ENCODE assay signal across 9 mouse cellular contexts in the genomic region with DNA sequence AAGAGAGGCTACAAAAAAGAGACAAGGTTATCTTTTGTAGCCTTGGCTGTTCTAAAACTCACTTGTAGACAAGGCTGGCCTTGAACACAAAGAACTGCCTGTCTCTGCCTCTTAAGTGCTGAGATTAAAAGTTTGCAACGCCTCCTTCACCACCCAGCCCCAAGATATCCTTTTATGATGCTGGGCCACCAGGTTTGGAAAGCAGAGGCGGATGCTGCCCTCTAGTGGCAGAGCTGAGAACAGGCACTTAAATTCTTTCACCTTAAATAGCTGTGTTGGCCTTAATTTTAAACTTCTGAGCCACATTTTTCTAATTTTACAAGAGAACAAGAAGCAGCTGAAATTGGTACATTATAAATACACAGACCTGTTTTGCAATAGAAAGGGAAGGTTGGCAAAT.
DNase-seq lines count a peak whose midpoint lies in the region; ATAC-seq and TF ChIP-seq lines count a peak whose summit lies in the region.
"Had no signal": no experiment of that assay in that cellular context is flagged by ENCODE, and none has a peak within 500 bp of the region (broad histone marks: within the 10 kb centered on the region; RNA-seq: fewer than 3 reads in every experiment).

No protein-coding gene starts in this region.

- WGBS in intestine, postnatal 0 days, result 0% methylated on average over 2 of the region's 2 CpGs
- WGBS in intestine, embryonic 16.5 days, result 3% methylated on average over 2 of the region's 2 CpGs
- 1% methylated on average over 2 of the region's 2 CpGs for WGBS in bone marrow, adult 2 months

- H3K9me3 ChIP-seq in intestine, postnatal 0 days (ENCODE audit: control insufficient read depth), result no peaks in the 10 kb centered on the region
- no peaks in the 10 kb centered on the region for H3K9me3 ChIP-seq in intestine, embryonic 16.5 days (ENCODE audit: control insufficient read depth, low read length)

- no peaks in the 10 kb centered on the region for H3K27me3 ChIP-seq in intestine, postnatal 0 days (replicated peaks; ENCODE audit: control insufficient read depth, insufficient read depth, low read length)
- 0 out of 2 replicates have a peak, but pooled peaks cover 2% of the 10 kb centered on the region for H3K27me3 ChIP-seq in intestine, embryonic 16.5 days (replicated peaks; ENCODE audit: control insufficient read depth, insufficient read depth, low read length)

- TF ChIP-seq CTCF in intestine, postnatal 0 days (IDR thresholded peaks at IDR 0.05; ENCODE audit: low read depth), result peak; percentile 85
- peak; percentile 68 for TF ChIP-seq CTCF in bone marrow, adult 2 months (IDR thresholded peaks at IDR 0.05; ENCODE audit: control insufficient read depth, insufficient read depth, low read length)

- H3K4me2 ChIP-seq in intestine, postnatal 0 days (replicated peaks; ENCODE audit: low read depth), result no peak overlapping the region
- no peak overlapping the region for H3K4me2 ChIP-seq in intestine, embryonic 16.5 days (ENCODE audit: low read depth, low read length)

- H3K36me3 ChIP-seq in intestine, postnatal 0 days (ENCODE audit: control insufficient read depth, insufficient read depth), result no peaks in the 10 kb centered on the region
- no peaks in the 10 kb centered on the region for H3K36me3 ChIP-seq in intestine, embryonic 16.5 days (ENCODE audit: control insufficient read depth, insufficient read depth, low read length)

- DNase-seq in ES-CJ7 (ENCODE audit: low read depth, low spot score), result peak; percentile 77
- DNase-seq in lung, postnatal 14 days, result peak; percentile 22
- no peak for DNase-seq in frontal cortex, postnatal 36 days (ENCODE audit: low spot score in 2 of 2)
- DNase-seq in layer of hippocampus, adult 8-10 months (ENCODE audit: low spot score in 2 of 2), result no peak
- DNase-seq in right cerebral cortex, postnatal 36 days (ENCODE audit: low spot score in 2 of 2), result no peak

- no peaks in the 10 kb centered on the region for H3K4me1 ChIP-seq in intestine, postnatal 0 days (replicated peaks; ENCODE audit: control insufficient read depth, insufficient read depth, low read length)
- H3K4me1 ChIP-seq in intestine, embryonic 16.5 days (ENCODE audit: control insufficient read depth, insufficient read depth, low read length), result no peaks in the 10 kb centered on the region
- no peaks in the 10 kb centered on the region for H3K4me1 ChIP-seq in bone marrow, adult 2 months (ENCODE audit: control insufficient read depth, insufficient read depth, low read length)

- H3K9ac ChIP-seq in intestine, postnatal 0 days (ENCODE audit: low read depth, low read length), result no peak overlapping the region
- no peak overlapping the region for H3K9ac ChIP-seq in intestine, embryonic 16.5 days (ENCODE audit: low read depth, low read length)

- H3K4me3 ChIP-seq in intestine, postnatal 0 days (ENCODE audit: low read depth, low read length), result no peak overlapping the region
- H3K4me3 ChIP-seq in intestine, embryonic 16.5 days (ENCODE audit: low read length), result no peak overlapping the region
- no peak overlapping the region for H3K4me3 ChIP-seq in bone marrow, adult 2 months (replicated peaks; ENCODE audit: control insufficient read depth, low read depth, low read length)
- H3K4me3 ChIP-seq: erythroblast, embryonic 14.5 days had no signal

- no peak for TF ChIP-seq POLR2A in bone marrow, adult 2 months (IDR thresholded peaks at IDR 0.05; ENCODE audit: borderline replicate concordance, control insufficient read depth, low read depth, low read length)

- H3K27ac ChIP-seq in intestine, postnatal 0 days (ENCODE audit: low read depth, low read length), result no peak overlapping the region
- H3K27ac ChIP-seq in intestine, embryonic 16.5 days (ENCODE audit: low read length), result no peak overlapping the region
- H3K27ac ChIP-seq in bone marrow, adult 2 months (ENCODE audit: control insufficient read depth, insufficient read depth, low read depth, low read length, poor library complexity), result no peak overlapping the region

- ATAC-seq in intestine, postnatal 0 days, result no peak
- ATAC-seq in intestine, embryonic 16.5 days, result no peak

Comparison
In these comparisons a context has a peak if more than half of its experiments do, and no peak if none do; other contexts are left out.
1. DNase-seq: peak in ES-CJ7 (single experiment) and lung, postnatal 14 days (single experiment); none in frontal cortex, postnatal 36 days (0 of 2), layer of hippocampus, adult 8-10 months (0 of 2) and right cerebral cortex, postnatal 36 days (0 of 2).